Mouse (Mus musculus): Measurements from ENCODE around the gene Fto. TPM values are rescaled to one million over a fixed set of nuclear protein-coding genes. Genes with fewer than 3 reads are reported as not detected.

Gene Fto
- polyA plus RNA-seq, 1 experiment, result 43.9 TPM

DNA sequence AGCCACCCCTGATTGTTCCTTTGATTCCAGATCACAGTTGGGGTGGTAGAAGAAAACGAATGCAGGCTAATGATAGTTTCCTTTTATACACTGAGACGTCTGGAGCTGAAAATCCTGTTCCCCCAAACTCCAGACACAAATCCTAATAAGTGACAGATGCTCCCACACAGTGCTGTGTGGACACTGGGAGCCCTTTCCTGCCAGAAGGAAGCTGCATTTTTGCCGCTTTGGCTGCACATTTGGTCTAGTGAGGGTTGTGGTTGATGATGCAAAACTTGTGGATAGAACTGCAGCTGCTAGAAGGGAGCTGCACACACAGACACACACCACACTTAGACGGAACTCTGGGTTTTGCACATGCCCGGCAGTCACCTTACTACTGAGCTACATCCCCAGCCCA lies 197.4 kb downstream of the Fto start:
- no peaks in the 10 kb centered on the region for H3K36me3 ChIP-seq (ENCODE audit: control insufficient read depth, insufficient read depth, low read length)
- no peak for TF ChIP-seq POLR2A (IDR thresholded peaks at IDR 0.05; ENCODE audit: low read depth, low read length)
- no peak overlapping the region for H3K4me3 ChIP-seq (ENCODE audit: insufficient read depth, low read depth, low read length)
- H3K27ac ChIP-seq (ENCODE audit: insufficient read depth, low read depth, low read length), result no peak overlapping the region
- WGBS, result 73% methylated on average over 5 of the region's 5 CpGs
- H3K27me3 ChIP-seq (replicated peaks; ENCODE audit: control insufficient read depth, insufficient read depth, low read length), result no peaks in the 10 kb centered on the region
- peaks cover 8% of the 10 kb centered on the region for H3K4me1 ChIP-seq (ENCODE audit: control insufficient read depth, insufficient read depth, low read length)
- DNase-seq, result no peak

DNA sequence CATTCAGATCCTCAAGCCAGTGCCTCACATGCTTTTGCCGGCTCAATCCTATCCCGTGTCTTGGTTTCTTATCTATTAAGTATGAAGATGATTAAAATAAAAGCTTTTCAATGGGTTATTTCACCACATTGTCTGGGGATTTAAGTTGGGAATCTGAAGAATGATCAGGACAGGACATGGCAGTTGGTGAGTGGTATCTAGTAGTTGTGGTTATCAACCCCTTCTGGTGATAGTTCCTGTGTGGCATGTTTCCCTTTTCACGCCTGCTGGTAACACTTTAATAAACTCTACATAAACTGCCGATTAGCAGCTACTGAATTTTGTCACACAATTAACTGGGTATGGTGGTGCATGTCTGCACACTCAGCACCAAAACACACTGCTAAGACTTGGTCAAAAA lies 198.6 kb downstream of the Fto start:
- Histone ChIP-seq H3K27ac (ENCODE audit: insufficient read depth, low read depth, low read length) (no peak overlapping the region), H3K27me3 (replicated peaks; ENCODE audit: control insufficient read depth, insufficient read depth, low read length) (no peaks in the 10 kb centered on the region), H3K4me3 (ENCODE audit: insufficient read depth, low read depth, low read length) (no peak overlapping the region), H3K36me3 (ENCODE audit: control insufficient read depth, insufficient read depth, low read length) (no peaks in the 10 kb centered on the region), H3K4me1 (ENCODE audit: control insufficient read depth, insufficient read depth, low read length) (peaks cover 10% of the 10 kb centered on the region)
- WGBS, result 91% methylated on average over 4 of the region's 4 CpGs
- no peak for TF ChIP-seq POLR2A (IDR thresholded peaks at IDR 0.05; ENCODE audit: low read depth, low read length)
- no peak for TF ChIP-seq CTCF (conservative IDR thresholded peaks at IDR 0.05; ENCODE audit: insufficient read depth, insufficient read length, low read depth, low read length)
- DNase-seq, result no peak

DNA sequence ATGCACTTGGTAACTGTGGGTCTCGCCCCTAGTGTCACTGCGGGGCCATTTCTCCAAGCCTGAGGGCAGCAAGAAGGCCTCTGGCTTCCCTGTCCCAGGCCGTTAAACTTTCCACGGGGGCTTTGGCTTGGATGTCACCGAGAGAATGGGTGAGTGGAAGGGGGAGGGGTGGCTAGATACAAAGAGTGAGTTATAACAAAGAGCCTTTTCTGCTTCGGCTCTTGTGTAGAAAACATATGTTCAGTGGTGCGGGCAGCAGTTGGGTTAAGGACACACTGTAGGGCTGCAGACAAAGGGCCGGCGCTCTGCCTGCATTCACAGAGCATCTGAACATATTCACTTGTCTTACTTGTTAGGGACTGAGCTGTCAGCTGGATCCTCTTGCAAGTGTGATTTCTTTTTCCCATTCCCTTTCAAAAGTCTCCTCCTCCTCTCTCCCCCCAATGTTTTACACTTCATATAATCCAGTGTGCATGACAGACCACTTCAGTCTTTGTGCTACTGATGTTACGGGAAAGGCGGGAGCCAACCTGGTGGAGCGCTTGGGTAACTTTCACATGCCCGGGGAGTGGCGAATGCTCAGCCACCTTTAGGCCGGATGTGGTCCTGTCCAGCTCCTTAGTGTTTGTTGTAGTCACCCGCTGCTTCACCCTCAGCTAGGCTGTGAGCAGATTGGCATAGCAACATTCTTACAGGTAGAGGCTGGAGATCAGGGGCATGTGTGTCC lies 201.6 kb downstream of the Fto start:
- Histone ChIP-seq H3K27me3 (replicated peaks; ENCODE audit: control insufficient read depth, insufficient read depth, low read length) (no peaks in the 10 kb centered on the region), H3K27ac (ENCODE audit: insufficient read depth, low read depth, low read length) (no peak overlapping the region), H3K36me3 (ENCODE audit: control insufficient read depth, insufficient read depth, low read length) (no peaks in the 10 kb centered on the region), H3K4me1 (ENCODE audit: control insufficient read depth, insufficient read depth, low read length) (0 out of 2 replicates have a peak, but pooled peaks cover 2% of the 10 kb centered on the region), H3K4me3 (ENCODE audit: insufficient read depth, low read depth, low read length) (no peak overlapping the region)
- TF ChIP-seq POLR2A (IDR thresholded peaks at IDR 0.05; ENCODE audit: low read depth, low read length) (no peak), CTCF (conservative IDR thresholded peaks at IDR 0.05; ENCODE audit: insufficient read depth, insufficient read length, low read depth, low read length) (no peak)
- WGBS, result 81% methylated on average over 16 of the region's 16 CpGs
- DNase-seq, result no peak

DNA sequence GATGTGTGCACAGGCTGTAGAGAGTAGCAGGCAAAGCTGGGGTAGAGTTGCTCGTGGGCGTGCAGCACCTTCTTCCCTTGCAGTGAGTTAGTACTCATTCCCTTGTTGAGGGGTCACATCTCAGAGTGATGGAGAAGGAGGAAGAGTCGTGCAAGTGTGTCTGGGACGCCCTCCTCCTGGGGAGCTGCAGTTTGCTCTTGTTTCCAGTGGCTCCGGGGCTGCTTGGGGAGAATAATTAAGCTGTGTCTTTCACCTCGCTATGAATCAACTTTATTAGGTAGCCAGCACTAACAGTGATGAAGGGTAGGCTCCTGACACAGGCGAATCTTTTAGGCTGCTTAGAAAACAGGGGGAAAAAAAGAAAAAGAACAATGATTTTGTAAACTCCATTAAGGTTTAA lies 203.1 kb downstream of the Fto start:
- 63% methylated on average over 7 of the region's 7 CpGs for WGBS
- H3K27me3 ChIP-seq (replicated peaks; ENCODE audit: control insufficient read depth, insufficient read depth, low read length), result no peaks in the 10 kb centered on the region
- 0 out of 2 replicates have a peak, but pooled peaks cover 2% of the 10 kb centered on the region for H3K4me1 ChIP-seq (ENCODE audit: control insufficient read depth, insufficient read depth, low read length)
- no peak for DNase-seq
- no peak overlapping the region for H3K27ac ChIP-seq (ENCODE audit: insufficient read depth, low read depth, low read length)
- no peak for TF ChIP-seq POLR2A (IDR thresholded peaks at IDR 0.05; ENCODE audit: low read depth, low read length)
- no peak for TF ChIP-seq CTCF (conservative IDR thresholded peaks at IDR 0.05; ENCODE audit: insufficient read depth, insufficient read length, low read depth, low read length)
- no peak overlapping the region for H3K4me3 ChIP-seq (ENCODE audit: insufficient read depth, low read depth, low read length)
- H3K36me3 ChIP-seq (ENCODE audit: control insufficient read depth, insufficient read depth, low read length), result no peaks in the 10 kb centered on the region

DNA sequence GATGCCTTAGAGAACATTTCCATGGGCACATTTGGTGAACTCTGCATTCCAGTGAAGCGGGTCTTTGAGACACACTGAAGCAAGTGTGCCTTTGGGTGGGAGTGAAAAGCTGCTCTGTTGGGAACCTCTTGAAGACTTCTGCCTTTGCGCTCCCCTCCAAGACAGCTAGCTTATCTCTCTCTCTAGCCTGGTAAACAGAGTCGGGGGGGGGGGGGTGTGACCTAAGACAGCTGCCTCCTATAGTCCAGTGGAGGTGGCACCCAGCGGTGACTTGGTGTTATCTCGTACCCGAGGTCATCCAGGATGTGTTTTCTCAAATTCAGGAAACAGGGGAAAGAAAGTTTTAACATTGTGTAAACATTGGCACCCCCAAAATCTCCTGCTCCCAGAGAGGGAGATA lies 204.8 kb downstream of the Fto start:
- DNase-seq, result no peak
- H3K27me3 ChIP-seq (replicated peaks; ENCODE audit: control insufficient read depth, insufficient read depth, low read length), result no peaks in the 10 kb centered on the region
- 0 out of 2 replicates have a peak, but pooled peaks cover 2% of the 10 kb centered on the region for H3K4me1 ChIP-seq (ENCODE audit: control insufficient read depth, insufficient read depth, low read length)
- TF ChIP-seq POLR2A (IDR thresholded peaks at IDR 0.05; ENCODE audit: low read depth, low read length), result no peak
- no peak for TF ChIP-seq CTCF (conservative IDR thresholded peaks at IDR 0.05; ENCODE audit: insufficient read depth, insufficient read length, low read depth, low read length)
- no peaks in the 10 kb centered on the region for H3K36me3 ChIP-seq (ENCODE audit: control insufficient read depth, insufficient read depth, low read length)
- 53% methylated on average over 6 of the region's 6 CpGs for WGBS
- no peak overlapping the region for H3K4me3 ChIP-seq (ENCODE audit: insufficient read depth, low read depth, low read length)
- no peak overlapping the region for H3K27ac ChIP-seq (ENCODE audit: insufficient read depth, low read depth, low read length)

DNA sequence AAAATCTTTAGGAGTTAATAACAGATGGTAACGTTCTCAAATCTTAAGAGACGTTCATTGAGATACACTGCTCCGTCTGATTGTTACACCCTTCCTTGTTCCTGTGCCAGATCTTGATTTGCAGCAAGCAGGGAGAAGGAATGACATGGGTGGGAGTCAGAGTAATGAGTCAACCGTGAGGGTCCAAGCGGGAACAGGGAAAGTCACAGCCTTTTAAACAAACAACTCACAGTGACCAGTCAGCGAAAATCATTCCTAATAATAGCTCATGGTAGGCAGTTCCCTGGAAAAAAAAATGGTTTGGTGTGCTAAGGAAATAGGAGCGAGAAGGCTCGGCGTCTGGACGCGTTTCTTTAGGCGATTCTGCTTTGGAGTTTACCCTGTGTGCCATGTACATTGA lies 208.9 kb downstream of the Fto start:
- Histone ChIP-seq H3K27me3 (replicated peaks; ENCODE audit: control insufficient read depth, insufficient read depth, low read length) (no peaks in the 10 kb centered on the region), H3K36me3 (ENCODE audit: control insufficient read depth, insufficient read depth, low read length) (no peaks in the 10 kb centered on the region), H3K27ac (ENCODE audit: insufficient read depth, low read depth, low read length) (no peak overlapping the region), H3K4me3 (ENCODE audit: insufficient read depth, low read depth, low read length) (no peak overlapping the region), H3K4me1 (ENCODE audit: control insufficient read depth, insufficient read depth, low read length) (no peaks in the 10 kb centered on the region)
- 68% methylated on average over 12 of the region's 12 CpGs for WGBS
- no peak for TF ChIP-seq CTCF (conservative IDR thresholded peaks at IDR 0.05; ENCODE audit: insufficient read depth, insufficient read length, low read depth, low read length)
- TF ChIP-seq POLR2A (IDR thresholded peaks at IDR 0.05; ENCODE audit: low read depth, low read length), result no peak
- DNase-seq, result no peak

DNA sequence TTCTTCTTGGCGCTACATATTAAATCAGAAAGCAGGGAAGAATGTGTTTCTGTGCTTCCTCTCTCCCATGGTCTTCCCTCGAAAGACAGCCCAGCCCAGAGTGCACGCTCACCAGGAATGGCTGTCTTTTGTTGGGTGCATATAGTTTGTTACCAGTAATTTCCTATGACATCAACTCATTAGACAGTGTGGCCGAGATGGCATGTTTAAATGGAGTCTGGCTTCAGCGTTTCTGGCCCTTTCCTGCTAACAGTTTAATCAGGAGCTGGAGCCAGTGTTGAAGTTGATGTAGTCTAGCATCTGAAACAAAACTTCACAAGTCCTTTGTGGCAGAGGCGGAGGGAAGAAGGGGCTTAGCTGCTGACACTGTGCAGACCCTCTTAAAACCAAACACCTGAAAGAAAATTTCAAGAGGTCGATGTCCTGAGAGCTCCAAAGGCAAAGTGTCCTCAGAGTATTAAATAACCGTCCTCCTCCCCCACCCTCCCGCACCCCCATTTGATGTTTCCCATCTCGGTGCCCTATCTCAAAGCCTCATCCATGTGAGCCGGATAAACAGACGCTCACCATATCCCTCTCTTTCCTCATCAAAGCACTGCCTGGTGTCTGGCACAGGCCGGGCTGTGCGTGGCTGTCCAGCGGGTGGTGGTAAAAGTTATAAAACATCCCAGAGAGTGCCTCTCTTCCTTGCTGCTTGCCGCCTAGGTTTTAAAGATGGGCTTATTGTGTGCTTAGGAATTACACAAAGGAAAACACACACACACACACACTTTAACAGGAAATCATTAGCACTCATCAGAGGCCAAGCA lies 210.9 kb downstream of the Fto start:
- WGBS, result 90% methylated on average over 16 of the region's 16 CpGs
- Histone ChIP-seq H3K27me3 (replicated peaks; ENCODE audit: control insufficient read depth, insufficient read depth, low read length) (no peaks in the 10 kb centered on the region), H3K4me3 (ENCODE audit: insufficient read depth, low read depth, low read length) (no peak overlapping the region), H3K4me1 (ENCODE audit: control insufficient read depth, insufficient read depth, low read length) (no peaks in the 10 kb centered on the region), H3K27ac (ENCODE audit: insufficient read depth, low read depth, low read length) (no peak overlapping the region), H3K36me3 (ENCODE audit: control insufficient read depth, insufficient read depth, low read length) (no peaks in the 10 kb centered on the region)
- DNase-seq, result no peak
- TF ChIP-seq POLR2A (IDR thresholded peaks at IDR 0.05; ENCODE audit: low read depth, low read length), result no peak
- TF ChIP-seq CTCF (conservative IDR thresholded peaks at IDR 0.05; ENCODE audit: insufficient read depth, insufficient read length, low read depth, low read length), result no peak
